Mouse (Mus musculus) embryonic facial prominence, embryonic 14.5 days (tissue): ENCODE data around the gene Pcyt1a. TPM values are rescaled to one million over a fixed set of nuclear protein-coding genes. Genes with fewer than 3 reads are reported as not detected.
A peak's percentile ranks its signal among the peaks of the same experiment; 100 is the strongest.

Source experiments
- ATAC-seq: fragments of 200-750 bp; cut with Nextera tagmentation; 2 replicates; pipeline ENCODE4 v1.8.0; 2017; ENCODE audit warnings: low read depth, moderate number of reproducible peaks, moderate TSS enrichment
- DNase-seq: peaks from one replicate; pipeline ENCODE4 v3.0.0-alpha.2; 2015; ENCODE audit warnings: low spot score
- H3K27ac ChIP-seq: fragments of 300-500 bp; sonication (generic); replicated peaks from 2 replicates; pipeline ENCODE4 v1.5.1; 2014; ENCODE audit warnings: low read depth, mild to moderate bottlenecking, low read length, moderate library complexity
- H3K27me3 ChIP-seq: fragments of 300-500 bp; sonication (generic); replicated peaks from 2 replicates; pipeline ENCODE4 v1.6.1; 2014; ENCODE audit warnings: low read length; ENCODE audit not compliant: control insufficient read depth, insufficient read depth
- H3K36me3 ChIP-seq: fragments of 300-500 bp; sonication (generic); 2 replicates; pipeline ENCODE4 v1.6.1; 2014; ENCODE audit warnings: low read length, mixed read lengths; ENCODE audit not compliant: control insufficient read depth, insufficient read depth
- H3K4me1 ChIP-seq: fragments of 300-500 bp; sonication (generic); 2 replicates; pipeline ENCODE4 v1.6.1; 2014; ENCODE audit warnings: antibody characterized with exemption, low read length; ENCODE audit not compliant: control insufficient read depth, insufficient read depth
- H3K4me2 ChIP-seq: fragments of 300-500 bp; sonication (generic); 2 replicates; pipeline ENCODE4 v1.6.1; 2014; ENCODE audit warnings: low read depth, mild to moderate bottlenecking, low read length, moderate library complexity, mixed read lengths
- H3K4me3 ChIP-seq: fragments of 300-500 bp; sonication (generic); 2 replicates; pipeline ENCODE4 v1.5.1; 2014; ENCODE audit warnings: low read depth, mild to moderate bottlenecking, low read length
- H3K9ac ChIP-seq: fragments of 300-500 bp; sonication (generic); 2 replicates; pipeline ENCODE4 v1.6.1; 2014; ENCODE audit warnings: low read depth, mild to moderate bottlenecking, low read length, moderate library complexity, mixed read lengths
- H3K9me3 ChIP-seq: fragments of 300-500 bp; sonication (generic); 2 replicates; pipeline ENCODE4 v1.6.1; 2016; ENCODE audit warnings: low read length; ENCODE audit not compliant: control insufficient read depth
- WGBS: fragments of 180-500 bp; shearing (Covaris S2); extraction: QIAGEN DNeasy Blood & Tissue Kit; methylation state at CpG from one replicate; pipeline ENCODE4 v1.1.7; 2014; 5-methylcytosine and 5-hydroxymethylcytosine counted together
- polyA plus RNA-seq: library from polyadenylated mRNA; unstranded; fragments of >200 nt; fragmentation: Nextera tagmentation; extraction: Ambion mirVana; gene quantifications from 2 replicates; pipeline ENCODE4 v1.2.1, GENCODE M21; 2014

The Pcyt1a gene
- polyA plus RNA-seq, 1 experiment from 2014 or later = 43.2 TPM

GRCm38 (mm10) chr16:32419517-32420483, 10.9 kb upstream of the Pcyt1a start, which contains the start of gene Tctex1d2:
TSS of gene Tctex1d2 (plus strand) at chr16:32419702.
- 1% methylated on average over 44 of the region's 45 CpGs for WGBS

GRCm38 (mm10) chr16:32427506-32427905, 3.2 kb upstream of the Pcyt1a start:
- Histone ChIP-seq H3K4me3 (no peak overlapping the region), H3K4me1 (peaks cover 11% of the 10 kb centered on the region; the same call in 1 of the 2 replicates), H3K27ac (no peak overlapping the region), H3K27me3 (no peaks in the 10 kb centered on the region), H3K4me2 (no peak overlapping the region), H3K9me3 (no peaks in the 10 kb centered on the region), H3K9ac (no peak overlapping the region), H3K36me3 (no peaks in the 10 kb centered on the region)
- ATAC-seq = no peak
- WGBS = 93% methylated on average over 3 of the region's 3 CpGs
- no peak for DNase-seq

More at GRCm38 (mm10) chr16:32419517-32420483, 10.9 kb upstream of the Pcyt1a start, which contains the start of gene Tctex1d2:
- peak within 1 kb of the TSS; percentile 61 for H3K4me3 ChIP-seq
- no peaks in the 10 kb centered on the region for H3K36me3 ChIP-seq
- peak within 1 kb of the TSS; percentile 82 for H3K9ac ChIP-seq
- no peaks in the 10 kb centered on the region for H3K9me3 ChIP-seq
- peak; percentile 98 for DNase-seq
- peak within 1 kb of the TSS; percentile 92 for H3K27ac ChIP-seq
- peak; percentile 97 for ATAC-seq
- peak within 1 kb of the TSS; percentile 75 for H3K4me2 ChIP-seq
- no peaks in the 10 kb centered on the region for H3K27me3 ChIP-seq
- H3K4me1 ChIP-seq = peaks cover 10% of the 10 kb centered on the region; the same call in 1 of the 2 replicates

GRCm38 (mm10) chr16:32431047-32431591, 398 bp downstream of the Pcyt1a start:
- Histone ChIP-seq H3K36me3 (no peaks in the 10 kb centered on the region), H3K4me1 (peaks cover 11% of the 10 kb centered on the region; the same call in 1 of the 2 replicates), H3K27me3 (no peaks in the 10 kb centered on the region), H3K27ac (peak overlapping the region; percentile 88), H3K9ac (peak overlapping the region; percentile 81), H3K4me3 (peak overlapping the region; percentile 85), H3K4me2 (peak overlapping the region; percentile 85), H3K9me3 (no peaks in the 10 kb centered on the region)
- no peak for DNase-seq
- ATAC-seq = peak; percentile 24
- under 1% methylated on average over 28 of the region's 28 CpGs for WGBS

- peaks cover 11% of the 10 kb centered on the region; the same call in 1 of the 2 replicates for H3K4me1 ChIP-seq
- no peak for DNase-seq
- no peak for ATAC-seq
- no peak overlapping the region for H3K27ac ChIP-seq
- H3K9ac ChIP-seq = peak overlapping the region; percentile 81; the same call in 1 of the 2 replicates
- peak overlapping the region; percentile 85 for H3K4me2 ChIP-seq
- peak overlapping the region; percentile 85 for H3K4me3 ChIP-seq
- no peaks in the 10 kb centered on the region for H3K36me3 ChIP-seq
- H3K9me3 ChIP-seq = no peaks in the 10 kb centered on the region
- 92% methylated on average over 1 of the region's 1 CpGs for WGBS
- H3K27me3 ChIP-seq = no peaks in the 10 kb centered on the region
Measured at GRCm38 (mm10) chr16:32431926-32432325, 1.2 kb downstream of the Pcyt1a start.

- WGBS = 81% methylated on average over 2 of the region's 2 CpGs
- H3K4me2 ChIP-seq = no peak overlapping the region
- H3K4me3 ChIP-seq = no peak overlapping the region
- no peaks in the 10 kb centered on the region for H3K27me3 ChIP-seq
- DNase-seq (no peak), ATAC-seq (no peak)
- peaks cover 11% of the 10 kb centered on the region; the same call in 1 of the 2 replicates for H3K4me1 ChIP-seq
- no peak overlapping the region for H3K9ac ChIP-seq
- no peaks in the 10 kb centered on the region for H3K36me3 ChIP-seq
- no peaks in the 10 kb centered on the region for H3K9me3 ChIP-seq
- H3K27ac ChIP-seq = no peak overlapping the region
Measured at GRCm38 (mm10) chr16:32433138-32433537, 2.4 kb downstream of the Pcyt1a start.

- Histone ChIP-seq H3K27me3 (no peaks in the 10 kb centered on the region), H3K9ac (no peak overlapping the region), H3K4me2 (no peak overlapping the region), H3K4me1 (peaks cover 11% of the 10 kb centered on the region; the same call in 1 of the 2 replicates), H3K36me3 (no peaks in the 10 kb centered on the region), H3K9me3 (no peaks in the 10 kb centered on the region), H3K27ac (no peak overlapping the region), H3K4me3 (no peak overlapping the region)
- peak; percentile 24 for DNase-seq
- WGBS = 58% methylated on average over 6 of the region's 6 CpGs
- no peak for ATAC-seq
Measured at GRCm38 (mm10) chr16:32434066-32434465, 3.3 kb downstream of the Pcyt1a start.

- DNase-seq (no peak), ATAC-seq (no peak)
- Histone ChIP-seq H3K4me1 (peaks cover 8% of the 10 kb centered on the region; the same call in 1 of the 2 replicates), H3K27ac (no peak overlapping the region), H3K4me2 (no peak overlapping the region), H3K27me3 (no peaks in the 10 kb centered on the region), H3K4me3 (no peak overlapping the region), H3K9ac (no peak overlapping the region), H3K36me3 (no peaks in the 10 kb centered on the region), H3K9me3 (no peaks in the 10 kb centered on the region)
Measured at GRCm38 (mm10) chr16:32434691-32435090, 4.0 kb downstream of the Pcyt1a start.

GRCm38 (mm10) chr16:32436657-32437056, 5.9 kb downstream of the Pcyt1a start:
- no peaks in the 10 kb centered on the region for H3K9me3 ChIP-seq
- H3K4me3 ChIP-seq = no peak overlapping the region
- WGBS = 67% methylated on average over 1 of the region's 1 CpGs
- no peak overlapping the region for H3K27ac ChIP-seq
- DNase-seq (no peak), ATAC-seq (no peak)
- H3K27me3 ChIP-seq = no peaks in the 10 kb centered on the region
- no peak overlapping the region for H3K9ac ChIP-seq
- H3K4me1 ChIP-seq = peaks cover 4% of the 10 kb centered on the region; the same call in 1 of the 2 replicates
- H3K36me3 ChIP-seq = no peaks in the 10 kb centered on the region
- H3K4me2 ChIP-seq = no peak overlapping the region
